In the genomic region with DNA sequence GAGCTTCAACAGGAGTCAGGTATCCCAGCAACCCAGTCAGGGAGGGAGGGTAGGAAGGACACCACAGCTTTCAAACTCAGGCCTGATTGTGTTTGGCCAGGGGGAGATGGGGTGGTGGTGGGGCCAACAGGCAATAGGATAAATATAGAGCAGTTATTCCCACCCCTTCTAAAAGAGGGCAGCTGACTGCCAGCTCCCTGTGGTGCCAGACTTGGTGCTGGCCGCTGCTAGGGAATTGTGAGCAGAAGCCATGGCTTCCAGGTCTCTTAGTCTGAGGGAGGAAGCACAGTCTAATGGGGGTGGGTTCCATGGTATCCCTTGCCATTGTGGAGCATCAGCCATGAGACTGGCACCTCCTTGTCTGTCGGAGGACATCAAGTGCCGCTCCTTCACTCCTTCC, we compare ENCODE assay signal across 11 mouse cellular contexts. TPM values are rescaled to one million over a fixed set of nuclear protein-coding genes. Genes with fewer than 3 reads are reported as not detected.
"Had no signal": no experiment of that assay in that cellular context is flagged by ENCODE, and none has a peak within 500 bp of the region (broad histone marks: within the 10 kb centered on the region; RNA-seq: fewer than 3 reads in every experiment).

No protein-coding gene starts in this region.

- DNase-seq: lung, adult 2 months; lung, postnatal 14 days; lung, postnatal 36 days; right cerebral cortex, postnatal 14 days; thymus, adult 2 months; thymus, postnatal 25 days; thymus, postnatal 4 days had no signal

RNA-seq across cellular contexts. Expression of a gene that starts 3.8 kb away (rescaled TPM):
- total RNA-seq: megakaryocyte progenitor cell, adult 5-6 weeks; monocyte, adult 5-6 weeks; neutrophil, adult 5-6 weeks had no signal

RNA-seq across cellular contexts. Expression of a gene that starts 16.6 kb away (rescaled TPM):
- total RNA-seq: megakaryocyte progenitor cell, adult 5-6 weeks; monocyte, adult 5-6 weeks; neutrophil, adult 5-6 weeks had no signal

RNA-seq across cellular contexts. Expression of a gene that starts 21.9 kb away (rescaled TPM):
- total RNA-seq: megakaryocyte progenitor cell, adult 5-6 weeks; midbrain, postnatal 0 days; monocyte, adult 5-6 weeks; neutrophil, adult 5-6 weeks had no signal

RNA-seq across cellular contexts. Expression of a gene that starts 29.0 kb away (rescaled TPM):
- total RNA-seq: megakaryocyte progenitor cell, adult 5-6 weeks; monocyte, adult 5-6 weeks; neutrophil, adult 5-6 weeks had no signal
